Mouse (Mus musculus) myocyte (in vitro differentiated cells): ENCODE data around the gene Slc28a3. TPM values are rescaled to one million over a fixed set of nuclear protein-coding genes. Genes with fewer than 3 reads are reported as not detected.

ENCODE experiments used
- H3K27me3 ChIP-seq: one replicate; pipeline ENCODE4 v1.6.1; 2011; ENCODE audit not compliant: control insufficient read depth, insufficient read depth, insufficient read length
- H3K36me3 ChIP-seq: one replicate; pipeline ENCODE4 v1.6.1; 2011; ENCODE audit not compliant: control insufficient read depth, insufficient read depth
- H3K4me2 ChIP-seq: one replicate; pipeline ENCODE4 v1.6.1; 2011; ENCODE audit warnings: low read depth, control low read depth
- H3K4me3 ChIP-seq: one replicate; pipeline ENCODE4 v1.5.1; 2011; ENCODE audit warnings: mild to moderate bottlenecking, control low read depth, moderate library complexity
- H3K79me2 ChIP-seq: one replicate; pipeline ENCODE4 v1.6.1; 2011; ENCODE audit not compliant: control insufficient read depth, insufficient read depth
- H3ac ChIP-seq: one replicate; pipeline ENCODE4 v1.6.1; 2011; ENCODE audit not compliant: control insufficient read depth, insufficient read length
- CEBPB ChIP-seq: IDR thresholded peaks from 2 replicates; pipeline ENCODE4 v1.6.1; 2011; ENCODE audit warnings: mild to moderate bottlenecking, moderate library complexity; ENCODE audit not compliant: poor library complexity, insufficient read depth, severe bottlenecking
- E2F4 ChIP-seq: IDR thresholded peaks from one replicate; pipeline ENCODE4 v1.6.1; 2011; ENCODE audit warnings: mild to moderate bottlenecking, control low read depth, moderate library complexity; ENCODE audit not compliant: insufficient read depth
- MAX ChIP-seq: IDR thresholded peaks from one replicate; pipeline ENCODE4 v1.6.1; 2011; ENCODE audit warnings: low read depth, mild to moderate bottlenecking, control low read depth
- MYOD1 ChIP-seq, 3 experiments: IDR thresholded peaks; one replicate each; pipeline ENCODE4 v1.6.1; 2011; ENCODE audit warnings: control low read depth in 2 of 3, low read depth in 2 of 3, mild to moderate bottlenecking in 2 of 3, moderate library complexity in 1 of 3; ENCODE audit not compliant: insufficient read length in 2 of 3, control insufficient read depth in 1 of 3
- MYOG ChIP-seq, 3 experiments: IDR thresholded peaks; one replicate each; pipeline ENCODE4 v1.6.1; 2011; ENCODE audit warnings: control low read depth in 2 of 3, low read depth in 2 of 3, mild to moderate bottlenecking in 2 of 3; ENCODE audit not compliant: insufficient read length in 2 of 3, control insufficient read depth in 1 of 3, insufficient read depth in 1 of 3
- POLR2A ChIP-seq: IDR thresholded peaks from one replicate; pipeline ENCODE4 v1.6.1; 2011; ENCODE audit warnings: low read depth, mild to moderate bottlenecking, control low read depth, moderate library complexity; ENCODE audit not compliant: insufficient read length
- POLR2AphosphoS2 ChIP-seq: IDR thresholded peaks from one replicate; pipeline ENCODE4 v1.6.1; 2011; ENCODE audit warnings: low read depth, control low read depth; ENCODE audit not compliant: insufficient read length
- REST ChIP-seq: IDR thresholded peaks from one replicate; pipeline ENCODE4 v1.6.1; 2011; ENCODE audit warnings: mild to moderate bottlenecking, control low read depth, moderate library complexity; ENCODE audit not compliant: insufficient read depth, insufficient read length
- SRF ChIP-seq: IDR thresholded peaks from one replicate; pipeline ENCODE4 v1.6.1; 2011; ENCODE audit warnings: low read depth; ENCODE audit not compliant: control insufficient read depth, insufficient read length
- TCF12 ChIP-seq: IDR thresholded peaks from one replicate; pipeline ENCODE4 v1.6.1; 2011; ENCODE audit warnings: mild to moderate bottlenecking, control low read depth; ENCODE audit not compliant: poor library complexity, insufficient read depth, severe bottlenecking
- TCF3 ChIP-seq: IDR thresholded peaks from one replicate; pipeline ENCODE4 v1.6.1; 2011; ENCODE audit warnings: low read depth, control low read depth; ENCODE audit not compliant: insufficient read length
- USF1 ChIP-seq: IDR thresholded peaks from one replicate; pipeline ENCODE4 v1.6.1; 2011; ENCODE audit warnings: low read depth, mild to moderate bottlenecking, control low read depth, moderate library complexity
- polyA plus RNA-seq: library from polyadenylated mRNA; unstranded; fragments of >200 nt; fragmentation: generic; extraction: Trizol; gene quantifications from one replicate; pipeline ENCODE4 v1.2.1, GENCODE M21; 2012; ENCODE audit warnings: missing spikeins

The Slc28a3 gene
- polyA plus RNA-seq, 1 experiment, result not detected

- TF ChIP-seq POLR2A, result no peak
- Histone ChIP-seq H3K36me3 (no peaks in the 10 kb centered on the region), H3ac (no peak overlapping the region), H3K27me3 (peaks cover 18% of the 10 kb centered on the region), H3K4me3 (no peak overlapping the region), H3K4me2 (no peak overlapping the region), H3K79me2 (no peaks in the 10 kb centered on the region)
These were observed 22.7 kb downstream of the Slc28a3 start for GRCm38 (mm10) chr13:58587962-58588361.

- H3K4me3 ChIP-seq, result no peak overlapping the region
- no peak overlapping the region for H3K4me2 ChIP-seq
- H3K79me2 ChIP-seq, result no peaks in the 10 kb centered on the region
- TF ChIP-seq MAX (no peak), REST (no peak), CEBPB (no peak), MYOG (IDR thresholded peaks at IDR 0.05; ENCODE audit: control insufficient read depth in 1 of 3, insufficient read depth in 1 of 3, insufficient read length in 2 of 3, low read depth in 2 of 3) (no peak), E2F4 (no peak), SRF (no peak), POLR2AphosphoS2 (no peak), POLR2A (no peak), TCF12 (no peak), TCF3 (no peak), USF1 (no peak), MYOD1 (IDR thresholded peaks at IDR 0.05; ENCODE audit: control insufficient read depth in 1 of 3, insufficient read length in 2 of 3, low read depth in 2 of 3) (no peak)
- no peaks in the 10 kb centered on the region for H3K36me3 ChIP-seq
- H3K27me3 ChIP-seq, result peaks cover 19% of the 10 kb centered on the region
- H3ac ChIP-seq, result no peak overlapping the region
These were observed 44.5 kb downstream of the Slc28a3 start for GRCm38 (mm10) chr13:58566181-58566580.

- Histone ChIP-seq H3K4me2 (no peak overlapping the region), H3K4me3 (no peak overlapping the region), H3K36me3 (no peaks in the 10 kb centered on the region), H3K27me3 (peaks cover 19% of the 10 kb centered on the region), H3ac (no peak overlapping the region), H3K79me2 (no peaks in the 10 kb centered on the region)
- TF ChIP-seq USF1 (no peak), REST (no peak), TCF3 (no peak), MYOG (IDR thresholded peaks at IDR 0.05; ENCODE audit: control insufficient read depth in 1 of 3, insufficient read depth in 1 of 3, insufficient read length in 2 of 3, low read depth in 2 of 3) (no peak), CEBPB (no peak), MAX (no peak), POLR2AphosphoS2 (no peak), SRF (no peak), POLR2A (no peak), MYOD1 (IDR thresholded peaks at IDR 0.05; ENCODE audit: control insufficient read depth in 1 of 3, insufficient read length in 2 of 3, low read depth in 2 of 3) (no peak), TCF12 (no peak), E2F4 (no peak)
These were observed 50.1 kb downstream of the Slc28a3 start for GRCm38 (mm10) chr13:58560497-58561138.

- Histone ChIP-seq H3ac (no peak overlapping the region), H3K36me3 (no peaks in the 10 kb centered on the region), H3K27me3 (peaks cover 19% of the 10 kb centered on the region), H3K4me2 (no peak overlapping the region), H3K79me2 (no peaks in the 10 kb centered on the region), H3K4me3 (no peak overlapping the region)
- TF ChIP-seq MAX, result no peak
- TF ChIP-seq USF1, result no peak
- TF ChIP-seq TCF3, result no peak
These were observed 52.5 kb downstream of the Slc28a3 start for GRCm38 (mm10) chr13:58558216-58558615.

- Histone ChIP-seq H3K36me3 (no peaks in the 10 kb centered on the region), H3K4me3 (no peak overlapping the region), H3ac (no peak overlapping the region), H3K27me3 (peaks cover 23% of the 10 kb centered on the region), H3K79me2 (no peaks in the 10 kb centered on the region), H3K4me2 (no peak overlapping the region)
- no peak for TF ChIP-seq SRF
- TF ChIP-seq E2F4, result no peak
- TF ChIP-seq REST, result no peak
- TF ChIP-seq TCF3, result no peak
- no peak for TF ChIP-seq POLR2AphosphoS2
- TF ChIP-seq POLR2A, result no peak
- no peak for TF ChIP-seq MYOG (IDR thresholded peaks at IDR 0.05; ENCODE audit: control insufficient read depth in 1 of 3, insufficient read depth in 1 of 3, insufficient read length in 2 of 3, low read depth in 2 of 3)
- TF ChIP-seq MAX, result no peak
- TF ChIP-seq TCF12, result no peak
- no peak for TF ChIP-seq CEBPB
- no peak for TF ChIP-seq MYOD1 (IDR thresholded peaks at IDR 0.05; ENCODE audit: control insufficient read depth in 1 of 3, insufficient read length in 2 of 3, low read depth in 2 of 3)
- TF ChIP-seq USF1, result no peak
These were observed 54.7 kb downstream of the Slc28a3 start for GRCm38 (mm10) chr13:58556018-58556417.
